Mouse (Mus musculus): ENCODE results near the gene Mrpl30.

- TF ChIP-seq POLR2AphosphoS2 (IDR thresholded peaks at IDR 0.05; ENCODE audit: insufficient read length, low read depth) = peak; percentile 84
- no peak for TF ChIP-seq MAX (IDR thresholded peaks at IDR 0.05; ENCODE audit: low read depth)
- peak; percentile 77 for TF ChIP-seq POLR2A (IDR thresholded peaks at IDR 0.05; ENCODE audit: insufficient read length, low read depth)
- no peak for TF ChIP-seq USF1 (IDR thresholded peaks at IDR 0.05; ENCODE audit: low read depth)
- no peak for TF ChIP-seq CEBPB (IDR thresholded peaks at IDR 0.05; ENCODE audit: insufficient read depth, poor library complexity, severe bottlenecking)
- TF ChIP-seq TCF12 (IDR thresholded peaks at IDR 0.05; ENCODE audit: insufficient read depth, poor library complexity, severe bottlenecking) = no peak
- TF ChIP-seq REST (IDR thresholded peaks at IDR 0.05; ENCODE audit: insufficient read depth, insufficient read length) = no peak
- no peak for TF ChIP-seq MYOD1 (IDR thresholded peaks at IDR 0.05; ENCODE audit: control insufficient read depth in 1 of 3, insufficient read length in 2 of 3, low read depth in 2 of 3)
- no peak for TF ChIP-seq TCF3 (IDR thresholded peaks at IDR 0.05; ENCODE audit: insufficient read length, low read depth)
- TF ChIP-seq MYOG (IDR thresholded peaks at IDR 0.05; ENCODE audit: control insufficient read depth in 1 of 3, insufficient read depth in 1 of 3, insufficient read length in 2 of 3, low read depth in 2 of 3) = no peak
Observed at GRCm38 (mm10) chr1:37864511-37865400, 25.5 kb upstream of the Mrpl30 start.

Data from myocyte (in vitro differentiated cells).